Mouse (Mus musculus) left cerebral cortex, postnatal 10 days (tissue): ENCODE measurements around the gene Il20ra. TPM values are rescaled to one million over a fixed set of nuclear protein-coding genes. Genes with fewer than 3 reads are reported as not detected.
"Not testable (repeated sequence)": the region's sequence is repeated elsewhere in the genome, so short reads cannot be mapped to it uniquely, and the experiment has no call there.

Experiments used
- DNase-seq, 2 experiments: peaks; one replicate each; pipeline ENCODE4 v3.0.0; 2021 to 2022; ENCODE audit warnings: low spot score in 2 of 2, mixed read lengths in 1 of 2; ENCODE audit errors: extremely low spot score in 1 of 2
- intact Hi-C: fragments of 180-260 bp; cut with DNase I; formaldehyde crosslinking; loops from one replicate; pipeline ENCODE4 v1.15.1; 2025
- total RNA-seq, 2 experiments: library from RNA; stranded (reverse); gene quantifications; 2 replicates each; pipeline ENCODE4 v1.2.3; 2021

The Il20ra gene
- total RNA-seq, 2 experiments from 2014 or later: 0.15 TPM; not detected in 1

- intact Hi-C loops, DNase-seq: not testable (repeated sequence)
Measured at GRCm38 (mm10) chr10:19738442-19738841, 26.1 kb downstream of the Il20ra start.

- intact Hi-C loops: no loop called here
- DNase-seq: no peak
Measured at GRCm38 (mm10) chr10:19745662-19746061, 33.3 kb downstream of the Il20ra start.

GRCm38 (mm10) chr10:19746156-19746555, 33.8 kb downstream of the Il20ra start:
- intact Hi-C loops: no loop called here
- no peak for DNase-seq

GRCm38 (mm10) chr10:19747661-19748060, 35.3 kb downstream of the Il20ra start:
- intact Hi-C loops: no loop called here
- DNase-seq: no peak

- intact Hi-C loops: no loop called here
- no peak for DNase-seq
Measured at GRCm38 (mm10) chr10:19765459-19765858, 53.1 kb downstream of the Il20ra start.

GRCm38 (mm10) chr10:19779092-19779491, 66.7 kb downstream of the Il20ra start:
- peak in 1 of 2 experiments; percentile 9 for DNase-seq
- intact Hi-C loops: no loop called here

GRCm38 (mm10) chr10:19781365-19781764, 69.0 kb downstream of the Il20ra start:
- DNase-seq: peak in 1 of 2 experiments; percentile 26
- intact Hi-C loops: no loop called here

GRCm38 (mm10) chr10:19794996-19795395, 82.6 kb downstream of the Il20ra start:
- intact Hi-C loops: no loop called here
- no peak for DNase-seq

- intact Hi-C loops: no loop called here
- no peak for DNase-seq
Measured at GRCm38 (mm10) chr10:19802958-19803357, 90.6 kb downstream of the Il20ra start.

- no peak for DNase-seq
- intact Hi-C loops: no loop called here
Measured at GRCm38 (mm10) chr10:19804763-19805162, 92.4 kb downstream of the Il20ra start.

Other genes with a start within 250 kb of the Il20ra start
- gene Ifngr1, start 120.6 kb upstream of the Il20ra start, total RNA-seq: 10 to 100 TPM; 13.3 to 16.2 TPM
- gene Il22ra2, start 90.6 kb upstream of the Il20ra start, total RNA-seq: not detected
- gene Slc35d3, start 138.9 kb downstream of the Il20ra start, total RNA-seq: 1 to 10 TPM; 1.7 to 3.2 TPM
- 10 to 100 TPM; 23.3 to 26.6 TPM for gene Pex7, start 195.1 kb downstream of the Il20ra start, total RNA-seq
- gene Map3k5, start 221.9 kb downstream of the Il20ra start, total RNA-seq: 10 to 100 TPM; 36.5 to 39.3 TPM